Mouse (Mus musculus) G1E (cell line): ENCODE results near the gene Cyb5r3.

Source experiments
- CTCF ChIP-seq: IDR thresholded peaks from 2 replicates; pipeline ENCODE4 v1.5.1; 2012; ENCODE audit warnings: low read depth, low read length, inconsistent platforms, mixed read lengths
- GATA1 ChIP-seq: IDR thresholded peaks from 2 replicates; pipeline ENCODE4 v1.6.1; 2012; ENCODE audit warnings: borderline replicate concordance, low read length, inconsistent platforms, mixed read lengths
- GATA2 ChIP-seq: IDR thresholded peaks from 2 replicates; pipeline ENCODE4 v1.6.1; 2012; ENCODE audit warnings: low read depth, low read length, inconsistent platforms, borderline replicate concordance
- TAL1 ChIP-seq: conservative IDR thresholded peaks from 2 replicates; pipeline ENCODE4 v1.6.1; 2012; ENCODE audit warnings: low read depth, low read length, inconsistent platforms, mixed read lengths

- no peak for TF ChIP-seq CTCF
- no peak for TF ChIP-seq TAL1
- TF ChIP-seq GATA2, result no peak
- no peak for TF ChIP-seq GATA1
Observed at GRCm38 (mm10) chr15:83135654-83136053, 36.7 kb downstream of the Cyb5r3 start.
